Mouse (Mus musculus) testis, adult 2 months (tissue): Measurements from ENCODE around the gene Mettl21a. TPM values are rescaled to one million over a fixed set of nuclear protein-coding genes. Genes with fewer than 3 reads are reported as not detected.
"Not testable (repeated sequence)": the region's sequence is repeated elsewhere in the genome, so short reads cannot be mapped to it uniquely, and the experiment has no call there.

Experiments
- H3K27ac ChIP-seq: fragments of 200-500 bp; 2 replicates; pipeline ENCODE4 v1.5.1; 2012; ENCODE audit warnings: low read depth, low read length; ENCODE audit not compliant: control insufficient read depth, insufficient read depth
- H3K27me3 ChIP-seq: fragments of 200-500 bp; 2 replicates; pipeline ENCODE4 v1.6.1; 2012; ENCODE audit warnings: mild to moderate bottlenecking, low read length, moderate library complexity; ENCODE audit not compliant: control insufficient read depth, insufficient read depth
- H3K36me3 ChIP-seq: fragments of 200-500 bp; 2 replicates; pipeline ENCODE4 v1.6.1; 2012; ENCODE audit warnings: mild to moderate bottlenecking, low read length; ENCODE audit not compliant: control insufficient read depth, insufficient read depth
- H3K4me1 ChIP-seq: fragments of 200-500 bp; 2 replicates; pipeline ENCODE4 v1.6.1; 2012; ENCODE audit warnings: low read length; ENCODE audit not compliant: control insufficient read depth, insufficient read depth
- H3K4me3 ChIP-seq: fragments of 200-500 bp; 2 replicates; pipeline ENCODE4 v1.5.1; 2012; ENCODE audit warnings: low read depth, mild to moderate bottlenecking, low read length, moderate library complexity, mixed read lengths; ENCODE audit not compliant: control insufficient read depth
- CTCF ChIP-seq: fragments of 200-500 bp; IDR thresholded peaks from 2 replicates; pipeline ENCODE4 v1.5.1; 2012; ENCODE audit warnings: low read depth, mild to moderate bottlenecking, inconsistent platforms, low read length, moderate library complexity; ENCODE audit not compliant: control insufficient read depth, insufficient read depth, insufficient replicate concordance
- POLR2A ChIP-seq: fragments of 200-500 bp; IDR thresholded peaks from 2 replicates; pipeline ENCODE4 v1.6.1; 2012; ENCODE audit warnings: low read depth, mild to moderate bottlenecking, inconsistent platforms, low read length, moderate library complexity; ENCODE audit not compliant: control insufficient read depth
- polyA plus RNA-seq: library from polyadenylated mRNA; depleted of rRNA; stranded (reverse); fragments of >200 nt; gene quantifications from 2 replicates; pipeline ENCODE4 v1.2.3, GENCODE M21; 2012; rRNA removed

Gene Mettl21a
- polyA plus RNA-seq: 3.1 and 4.4 TPM in 2 replicates

DNA sequence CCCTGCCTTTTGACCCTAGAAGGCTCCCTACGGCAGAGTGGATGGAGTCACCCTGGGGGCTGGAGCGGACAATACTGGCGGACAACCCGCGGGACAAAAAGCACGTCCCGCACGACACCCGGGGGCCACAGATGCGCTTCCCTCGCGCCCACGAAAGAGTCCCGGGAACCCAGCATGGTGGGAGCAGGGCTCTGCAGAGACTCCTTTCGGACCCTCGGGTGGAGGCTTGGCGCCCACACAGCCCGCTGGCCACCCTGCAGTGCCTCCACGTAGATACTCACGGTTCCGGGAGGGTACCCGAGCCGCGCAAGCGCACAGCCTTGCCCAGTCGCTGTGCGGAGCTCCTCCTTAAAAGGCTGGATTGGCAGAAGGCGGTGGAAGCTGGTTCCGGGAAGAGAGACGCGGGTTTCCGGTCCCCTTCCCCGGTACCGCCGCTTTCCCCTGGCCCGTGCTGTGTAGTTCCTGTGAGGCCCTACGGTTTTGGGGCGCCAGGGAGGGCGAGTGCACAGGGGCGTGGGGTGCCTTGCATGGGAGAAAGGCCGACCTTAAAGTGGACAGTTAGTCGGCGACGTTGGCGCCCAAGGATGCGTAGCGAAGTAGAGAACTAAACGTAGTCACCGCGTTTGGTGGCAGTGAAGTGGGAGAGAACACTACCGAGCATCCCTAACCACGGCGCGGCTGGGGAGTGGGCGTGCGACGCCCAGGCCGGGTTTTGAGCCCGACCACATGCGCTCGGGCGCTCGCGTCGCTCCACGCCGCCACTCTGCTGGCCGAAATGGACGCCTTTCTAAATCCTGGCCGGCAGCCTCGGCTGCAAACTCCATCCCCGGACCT, at the start of gene Mettl21a:
Gene Mettl21a (minus strand): TSS at position 362 of the 834 bp plus-strand sequence.
- TF ChIP-seq CTCF (no peak; the same call in 1 of the 2 replicates), POLR2A (peak; percentile 69)
- H3K4me3 ChIP-seq: peak within 1 kb of the TSS; percentile 93
- H3K27me3 ChIP-seq: no peaks in the 10 kb centered on the region
- H3K4me1 ChIP-seq: peaks cover 4% of the 10 kb centered on the region; the same call in 1 of the 2 replicates
- no peaks in the 10 kb centered on the region for H3K36me3 ChIP-seq
- H3K27ac ChIP-seq: peak within 1 kb of the TSS; percentile 82

DNA sequence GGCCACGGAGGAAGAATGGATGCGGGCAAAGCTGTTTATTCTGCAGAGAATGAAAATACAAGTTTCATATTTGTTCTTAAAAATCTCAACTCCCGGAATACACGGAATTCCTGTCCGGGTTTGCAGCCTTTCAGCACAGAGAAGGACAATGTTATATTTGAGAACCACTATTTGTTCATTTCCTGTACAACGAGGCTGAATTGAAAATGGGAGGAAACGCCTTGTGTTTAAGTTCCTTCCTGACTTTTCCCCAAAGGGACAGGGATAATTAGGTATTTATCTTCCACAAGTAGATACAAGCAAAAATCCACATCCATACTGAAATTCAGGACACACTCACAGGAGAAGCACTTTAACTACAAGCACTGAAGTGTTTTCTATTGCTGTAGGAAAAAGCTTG, 41.8 kb upstream of the Mettl21a start:
- peak overlapping the region; percentile 21; the same call in 1 of the 2 replicates for H3K27ac ChIP-seq
- H3K27me3 ChIP-seq: no peaks in the 10 kb centered on the region
- TF ChIP-seq POLR2A: no peak
- no peak for TF ChIP-seq CTCF
- H3K36me3 ChIP-seq: no peaks in the 10 kb centered on the region
- no peak overlapping the region for H3K4me3 ChIP-seq
- H3K4me1 ChIP-seq: no peaks in the 10 kb centered on the region

- Histone ChIP-seq H3K4me3 (no peak overlapping the region), H3K36me3 (no peaks in the 10 kb centered on the region), H3K27me3 (no peaks in the 10 kb centered on the region), H3K27ac (no peak overlapping the region), H3K4me1 (no peaks in the 10 kb centered on the region)
- TF ChIP-seq POLR2A (no peak), CTCF (no peak)
These were observed 39.5 kb upstream of the Mettl21a start for GRCm38 (mm10) chr1:64656423-64657129.

DNA sequence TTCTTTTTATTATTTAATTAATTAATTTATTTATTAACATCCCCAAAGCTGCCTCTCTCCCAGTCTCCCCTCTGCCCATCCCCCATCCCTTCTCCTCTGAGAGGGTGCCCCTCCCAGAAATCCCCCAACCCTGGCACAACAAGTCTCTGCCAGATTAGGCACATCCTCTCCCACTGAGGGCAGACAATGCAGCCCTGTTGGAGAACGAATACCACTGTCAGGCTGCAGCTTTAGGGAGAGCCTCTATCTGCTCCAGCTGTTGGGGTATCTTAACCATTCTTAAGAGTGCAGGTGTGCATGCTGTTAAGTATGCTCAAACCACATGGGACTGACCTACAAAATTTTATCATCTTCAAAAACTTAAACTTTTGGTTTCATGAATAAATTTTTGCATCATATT, 38.4 kb upstream of the Mettl21a start:
- H3K27ac ChIP-seq: no peak overlapping the region
- no peak overlapping the region for H3K4me3 ChIP-seq
- H3K36me3 ChIP-seq: no peaks in the 10 kb centered on the region
- no peaks in the 10 kb centered on the region for H3K27me3 ChIP-seq
- no peaks in the 10 kb centered on the region for H3K4me1 ChIP-seq
- no peak for TF ChIP-seq POLR2A
- no peak for TF ChIP-seq CTCF

GRCm38 (mm10) chr1:64653701-64654100, 36.7 kb upstream of the Mettl21a start:
- TF ChIP-seq CTCF (no peak), POLR2A (no peak)
- no peak overlapping the region for H3K4me3 ChIP-seq
- H3K27ac ChIP-seq: no peak overlapping the region
- H3K27me3 ChIP-seq: no peaks in the 10 kb centered on the region
- H3K36me3 ChIP-seq: no peaks in the 10 kb centered on the region
- no peaks in the 10 kb centered on the region for H3K4me1 ChIP-seq

DNA sequence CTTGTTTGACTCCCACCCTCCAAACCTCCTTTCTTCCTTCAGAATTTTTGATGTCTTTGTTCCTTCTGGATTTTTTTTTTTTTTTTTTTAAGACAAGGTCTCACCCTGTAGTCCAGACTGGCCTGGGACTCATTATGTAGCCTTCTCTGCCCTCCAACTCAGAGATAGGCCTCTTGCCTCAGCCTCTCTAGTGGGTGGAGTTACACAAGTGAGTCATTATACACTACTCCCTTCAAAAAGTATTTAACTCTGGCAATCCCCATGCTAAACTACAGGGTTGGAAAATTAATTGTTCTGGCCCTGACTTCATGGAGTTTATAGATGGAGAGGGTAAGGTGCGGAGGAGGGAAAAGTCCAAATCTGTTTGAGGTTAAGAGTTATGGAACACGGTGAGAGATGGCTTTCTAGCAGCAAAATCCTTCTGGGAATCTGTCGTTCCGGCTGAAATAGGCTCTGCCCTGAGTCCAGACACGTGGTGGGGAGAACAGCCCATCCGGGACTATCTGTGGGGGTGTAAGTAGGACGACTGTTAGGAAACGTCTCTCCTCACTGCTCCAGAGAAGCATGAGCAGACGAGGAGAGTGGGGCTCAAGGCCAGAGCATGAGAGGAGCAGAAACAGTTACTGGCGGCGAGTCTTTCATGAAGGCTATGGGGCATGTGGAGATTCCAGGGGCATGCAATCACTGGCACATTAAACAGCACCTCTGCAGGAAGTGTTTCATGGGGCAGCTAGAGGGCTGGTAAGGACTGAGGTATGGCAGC, 32.5 kb upstream of the Mettl21a start:
- H3K27ac ChIP-seq: no peak overlapping the region
- H3K27me3 ChIP-seq: no peaks in the 10 kb centered on the region
- no peaks in the 10 kb centered on the region for H3K36me3 ChIP-seq
- no peak overlapping the region for H3K4me3 ChIP-seq
- no peaks in the 10 kb centered on the region for H3K4me1 ChIP-seq
- TF ChIP-seq POLR2A (no peak), CTCF (no peak)

GRCm38 (mm10) chr1:64644513-64644912, 27.5 kb upstream of the Mettl21a start:
- Histone ChIP-seq H3K27me3 (no peaks in the 10 kb centered on the region), H3K4me1 (no peaks in the 10 kb centered on the region; the same call in 1 of the 2 replicates), H3K36me3 (no peaks in the 10 kb centered on the region), H3K27ac (no peak overlapping the region), H3K4me3 (no peak overlapping the region)
- TF ChIP-seq CTCF: no peak
- no peak for TF ChIP-seq POLR2A

DNA sequence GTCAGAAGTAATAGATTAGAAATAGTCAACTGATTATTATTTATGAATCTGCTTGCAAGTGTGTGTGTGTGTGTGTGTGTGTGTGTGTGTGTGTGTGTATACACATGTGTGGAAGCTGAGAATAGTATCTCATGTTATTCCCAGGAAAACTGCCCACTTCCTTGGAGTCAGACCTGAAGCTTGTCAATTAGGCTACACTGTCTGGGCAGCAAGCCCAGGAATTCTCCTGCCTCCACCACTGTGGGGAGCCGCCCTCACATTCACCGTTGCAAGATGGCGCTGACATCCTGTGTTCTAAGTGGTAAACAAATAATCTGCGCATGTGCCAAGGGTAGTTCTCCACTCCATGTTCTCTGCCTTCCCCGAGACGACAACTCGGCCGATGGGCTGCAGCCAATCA, 25.5 kb upstream of the Mettl21a start:
- H3K27ac ChIP-seq, H3K36me3 ChIP-seq, H3K4me1 ChIP-seq, H3K27me3 ChIP-seq, H3K4me3 ChIP-seq: not testable (repeated sequence)
